Mouse (Mus musculus): ENCODE results near the gene Tgfb2.

Gene Tgfb2

GRCm38 (mm10) chr1:186581666-186582065, 124.1 kb downstream of the Tgfb2 start:
- no peak for DNase-seq (ENCODE audit: low spot score)

- no peak for DNase-seq (ENCODE audit: low spot score)
These were observed 124.7 kb downstream of the Tgfb2 start for GRCm38 (mm10) chr1:186581114-186581513.

- DNase-seq (ENCODE audit: low spot score) = no peak
These were observed 128.5 kb downstream of the Tgfb2 start for GRCm38 (mm10) chr1:186577302-186577701.

GRCm38 (mm10) chr1:186575629-186576028, 130.2 kb downstream of the Tgfb2 start:
- no peak for DNase-seq (ENCODE audit: low spot score)

GRCm38 (mm10) chr1:186575074-186575473, 130.7 kb downstream of the Tgfb2 start:
- DNase-seq (ENCODE audit: low spot score) = no peak
